Mouse (Mus musculus): ENCODE measurements around the gene Trmo. TPM values are rescaled to one million over a fixed set of nuclear protein-coding genes. Genes with fewer than 3 reads are reported as not detected.

The Trmo gene
- polyA plus RNA-seq, 1 experiment from 2014 or later, result 7.8 TPM

- no peak overlapping the region for H3K9ac ChIP-seq
- ATAC-seq (replicated peaks; ENCODE audit: insufficient number of reproducible peaks, insufficient read depth, low FRiP score, low read depth), result no peak
- H3K9me3 ChIP-seq (replicated peaks), result no peaks in the 10 kb centered on the region
- no peak overlapping the region for H3K27ac ChIP-seq
- peaks cover 10% of the 10 kb centered on the region for H3K4me1 ChIP-seq (replicated peaks)
- 58% methylated on average over 4 of the region's 4 CpGs for WGBS
- H3K36me3 ChIP-seq, result no peaks in the 10 kb centered on the region
- no peak overlapping the region for H3K4me2 ChIP-seq
- H3K27me3 ChIP-seq, result peaks cover 22% of the 10 kb centered on the region
- no peak overlapping the region for H3K4me3 ChIP-seq
Observed at GRCm38 (mm10) chr4:46369070-46369469, 20.2 kb downstream of the Trmo start.

GRCm38 (mm10) chr4:46367487-46367959, 21.7 kb downstream of the Trmo start:
- Histone ChIP-seq H3K27ac (no peak overlapping the region), H3K27me3 (peaks cover 22% of the 10 kb centered on the region), H3K4me2 (no peak overlapping the region), H3K4me1 (replicated peaks) (peaks cover 10% of the 10 kb centered on the region), H3K36me3 (no peaks in the 10 kb centered on the region), H3K9ac (no peak overlapping the region), H3K4me3 (no peak overlapping the region), H3K9me3 (replicated peaks) (no peaks in the 10 kb centered on the region)
- 9% methylated on average over 12 of the region's 12 CpGs for WGBS
- ATAC-seq (replicated peaks; ENCODE audit: insufficient number of reproducible peaks, insufficient read depth, low FRiP score, low read depth), result no peak

- no peak for ATAC-seq (replicated peaks; ENCODE audit: insufficient number of reproducible peaks, insufficient read depth, low FRiP score, low read depth)
- H3K4me3 ChIP-seq, result no peak overlapping the region
- no peaks in the 10 kb centered on the region for H3K9me3 ChIP-seq (replicated peaks)
- no peaks in the 10 kb centered on the region for H3K36me3 ChIP-seq
- 0 out of 2 replicates have a peak, but pooled peaks cover 4% of the 10 kb centered on the region for H3K4me1 ChIP-seq (replicated peaks)
- no peak overlapping the region for H3K27ac ChIP-seq
- H3K9ac ChIP-seq, result no peak overlapping the region
- H3K4me2 ChIP-seq, result no peak overlapping the region
- WGBS, result 69% methylated on average over 2 of the region's 2 CpGs
- peaks cover 25% of the 10 kb centered on the region for H3K27me3 ChIP-seq
Observed at GRCm38 (mm10) chr4:46364360-46364759, 24.9 kb downstream of the Trmo start.

- WGBS, result 37% methylated on average over 5 of the region's 5 CpGs
Observed at GRCm38 (mm10) chr4:46361258-46361657, 28.0 kb downstream of the Trmo start.

GRCm38 (mm10) chr4:46359539-46360253, 29.5 kb downstream of the Trmo start:
- H3K27ac ChIP-seq, result no peak overlapping the region
- no peak overlapping the region for H3K4me3 ChIP-seq
- H3K9me3 ChIP-seq (replicated peaks), result no peaks in the 10 kb centered on the region
- 70% methylated on average over 12 of the region's 12 CpGs for WGBS
- no peaks in the 10 kb centered on the region for H3K36me3 ChIP-seq
- H3K4me1 ChIP-seq (replicated peaks), result 0 out of 2 replicates have a peak, but pooled peaks cover 2% of the 10 kb centered on the region
- H3K27me3 ChIP-seq, result peaks cover 21% of the 10 kb centered on the region
- no peak for ATAC-seq (replicated peaks; ENCODE audit: insufficient number of reproducible peaks, insufficient read depth, low FRiP score, low read depth)
- no peak overlapping the region for H3K4me2 ChIP-seq
- no peak overlapping the region for H3K9ac ChIP-seq

More at GRCm38 (mm10) chr4:46361258-46361657, 28.0 kb downstream of the Trmo start:
- Histone ChIP-seq H3K4me1 (replicated peaks) (0 out of 2 replicates have a peak, but pooled peaks cover 2% of the 10 kb centered on the region), H3K9ac (no peak overlapping the region), H3K27ac (no peak overlapping the region), H3K36me3 (no peaks in the 10 kb centered on the region), H3K4me3 (no peak overlapping the region), H3K27me3 (peaks cover 17% of the 10 kb centered on the region), H3K9me3 (replicated peaks) (no peaks in the 10 kb centered on the region), H3K4me2 (no peak overlapping the region)
- ATAC-seq (replicated peaks; ENCODE audit: insufficient number of reproducible peaks, insufficient read depth, low FRiP score, low read depth), result no peak; the same call in 1 of the 2 replicates

GRCm38 (mm10) chr4:46356351-46357133, 32.7 kb downstream of the Trmo start:
- ATAC-seq (replicated peaks; ENCODE audit: insufficient number of reproducible peaks, insufficient read depth, low FRiP score, low read depth), result no peak
- Histone ChIP-seq H3K27me3 (peaks cover 51% of the 10 kb centered on the region), H3K9me3 (replicated peaks) (no peaks in the 10 kb centered on the region), H3K27ac (no peak overlapping the region), H3K9ac (no peak overlapping the region), H3K4me3 (no peak overlapping the region), H3K4me2 (no peak overlapping the region), H3K36me3 (no peaks in the 10 kb centered on the region), H3K4me1 (replicated peaks) (peaks cover 9% of the 10 kb centered on the region; the same call in 1 of the 2 replicates)
- 41% methylated on average over 12 of the region's 12 CpGs for WGBS

GRCm38 (mm10) chr4:46353045-46353444, 36.2 kb downstream of the Trmo start:
- Histone ChIP-seq H3K9me3 (replicated peaks) (no peaks in the 10 kb centered on the region), H3K4me1 (replicated peaks) (peaks cover 6% of the 10 kb centered on the region; the same call in 1 of the 2 replicates), H3K4me2 (no peak overlapping the region), H3K9ac (no peak overlapping the region), H3K36me3 (no peaks in the 10 kb centered on the region), H3K27ac (no peak overlapping the region), H3K4me3 (no peak overlapping the region), H3K27me3 (peaks cover 82% of the 10 kb centered on the region)
- ATAC-seq (replicated peaks; ENCODE audit: insufficient number of reproducible peaks, insufficient read depth, low FRiP score, low read depth), result no peak; the same call in 1 of the 2 replicates
- WGBS, result 21% methylated on average over 10 of the region's 10 CpGs

- 44% methylated on average over 5 of the region's 5 CpGs for WGBS
- no peaks in the 10 kb centered on the region for H3K9me3 ChIP-seq (replicated peaks)
- H3K9ac ChIP-seq, result no peak overlapping the region
- no peak for ATAC-seq (replicated peaks; ENCODE audit: insufficient number of reproducible peaks, insufficient read depth, low FRiP score, low read depth)
- no peak overlapping the region for H3K4me3 ChIP-seq
- H3K36me3 ChIP-seq, result no peaks in the 10 kb centered on the region
- peaks cover 11% of the 10 kb centered on the region for H3K4me1 ChIP-seq (replicated peaks)
- no peak overlapping the region for H3K4me2 ChIP-seq
- H3K27ac ChIP-seq, result no peak overlapping the region
- peaks cover 98% of the 10 kb centered on the region for H3K27me3 ChIP-seq
Observed at GRCm38 (mm10) chr4:46349530-46349929, 39.7 kb downstream of the Trmo start.

- Histone ChIP-seq H3K27ac (no peak overlapping the region), H3K36me3 (no peaks in the 10 kb centered on the region), H3K9ac (no peak overlapping the region), H3K4me3 (no peak overlapping the region), H3K4me1 (replicated peaks) (peaks cover 17% of the 10 kb centered on the region), H3K4me2 (no peak overlapping the region), H3K9me3 (replicated peaks) (no peaks in the 10 kb centered on the region), H3K27me3 (peaks cover 99% of the 10 kb centered on the region)
- ATAC-seq (replicated peaks; ENCODE audit: insufficient number of reproducible peaks, insufficient read depth, low FRiP score, low read depth), result no peak
- WGBS, result 42% methylated on average over 9 of the region's 9 CpGs
Observed at GRCm38 (mm10) chr4:46348897-46349296, 40.3 kb downstream of the Trmo start.

- H3K27ac ChIP-seq, result no peak overlapping the region
- H3K27me3 ChIP-seq, result peaks cover 99% of the 10 kb centered on the region
- no peaks in the 10 kb centered on the region for H3K36me3 ChIP-seq
- H3K9ac ChIP-seq, result no peak overlapping the region
- H3K4me2 ChIP-seq, result no peak overlapping the region
- ATAC-seq (replicated peaks; ENCODE audit: insufficient number of reproducible peaks, insufficient read depth, low FRiP score, low read depth), result no peak
- no peak overlapping the region; the same call in 1 of the 2 replicates for H3K4me3 ChIP-seq
- 5% methylated on average over 41 of the region's 41 CpGs for WGBS
- no peaks in the 10 kb centered on the region for H3K9me3 ChIP-seq (replicated peaks)
- H3K4me1 ChIP-seq (replicated peaks), result peaks cover 19% of the 10 kb centered on the region
Observed at GRCm38 (mm10) chr4:46347580-46348515, 41.4 kb downstream of the Trmo start.
